Mouse (Mus musculus) E14TG2a.4 (cell line): ENCODE measurements at regions not wholly inside any gene's neighbourhood (a gene's known extent, or its start where the extent isn't known, plus 50 kb on each side); places are given as distances from the start of the nearest gene placed in this dataset.

Experiments
- CTCF ChIP-seq: conservative IDR thresholded peaks from 2 replicates; pipeline ENCODE4 v1.5.1; 2014; ENCODE audit warnings: low read length
- NANOG ChIP-seq: IDR thresholded peaks from 2 replicates; pipeline ENCODE4 v1.6.1; 2014; ENCODE audit warnings: borderline replicate concordance, low read length, mixed read lengths
- POU5F1 ChIP-seq: IDR thresholded peaks from 2 replicates; pipeline ENCODE4 v1.6.1; 2014; ENCODE audit warnings: low read length, borderline replicate concordance

DNA sequence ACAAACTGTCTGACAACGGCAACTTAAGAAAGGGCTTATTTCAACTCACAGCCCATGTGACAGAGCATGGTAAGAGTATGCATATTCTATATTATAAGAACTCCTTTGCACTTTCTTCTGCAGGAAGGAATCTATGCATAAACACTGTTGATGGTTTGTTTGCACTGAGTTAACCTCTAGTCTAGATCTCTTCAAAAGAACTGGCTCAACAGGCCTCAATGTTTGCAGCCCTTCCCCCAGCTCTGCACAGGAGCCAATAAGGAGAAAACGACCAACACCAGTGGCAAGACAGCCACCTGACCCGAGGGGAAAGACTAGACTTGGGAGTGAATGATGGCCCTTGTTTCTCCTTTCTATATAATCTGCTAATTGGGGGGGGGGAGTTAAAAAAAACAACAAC, 231.2 kb upstream of the Tsc22d2 start:
- TF ChIP-seq CTCF (no peak), NANOG (no peak), POU5F1 (no peak)
